ENCODE assay signal across 8 mouse cellular contexts in the genomic region with DNA sequence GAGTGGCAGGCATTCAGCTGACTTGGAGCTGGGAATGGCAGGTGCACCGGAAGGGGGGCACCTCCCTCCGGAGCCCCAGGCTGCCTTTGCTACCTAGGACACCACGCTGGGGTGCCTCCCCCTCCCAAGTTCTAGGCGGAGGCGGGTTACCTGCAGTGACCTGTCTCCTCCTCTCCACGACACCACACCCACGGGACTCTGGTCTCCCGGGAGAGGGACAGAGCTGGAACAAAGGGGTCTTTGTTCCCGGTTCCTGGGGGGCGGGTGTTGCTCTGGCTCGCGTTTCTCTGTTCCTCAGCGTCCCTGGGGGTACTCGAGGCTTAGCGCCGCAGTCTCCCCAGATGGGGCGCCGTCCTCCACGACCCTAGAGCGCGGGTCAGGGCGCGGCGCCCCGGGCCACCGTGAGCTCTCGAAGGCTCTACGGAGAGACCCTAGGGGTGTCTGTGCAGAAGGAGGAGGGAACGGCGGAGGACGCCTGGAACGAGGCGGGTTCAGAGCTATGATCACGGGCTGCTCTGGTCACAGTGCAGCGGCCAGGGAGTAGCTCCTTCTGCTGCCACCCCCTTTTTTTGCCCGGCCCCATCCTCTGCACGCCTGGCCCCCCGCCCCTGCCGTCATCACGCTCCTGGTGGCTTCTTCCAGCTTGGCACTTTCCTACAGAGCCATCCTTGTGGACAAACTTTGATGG. TPM values are rescaled to one million over a fixed set of nuclear protein-coding genes. Genes with fewer than 3 reads are reported as not detected.
A peak's percentile ranks its signal among the peaks of the same experiment; 100 is the strongest.
DNase-seq lines count a peak whose midpoint lies in the region; ATAC-seq and TF ChIP-seq lines count a peak whose summit lies in the region.

Kcnh8 (plus strand) TSS at position 617 of the 688 bp plus-strand sequence.

- no peaks in the 10 kb centered on the region for H3K9me3 ChIP-seq in heart, embryonic 10.5 days
- H3K9me3 ChIP-seq in hindbrain, embryonic 16.5 days (ENCODE audit: control insufficient read depth, low read length), result no peaks in the 10 kb centered on the region
- H3K9me3 ChIP-seq in midbrain, embryonic 14.5 days (ENCODE audit: control insufficient read depth, low read length), result no peaks in the 10 kb centered on the region

- 2% methylated on average over 40 of the region's 40 CpGs for WGBS in heart, embryonic 10.5 days
- WGBS in spleen, adult 2 months, result 2% methylated on average over 40 of the region's 40 CpGs
- WGBS in hindbrain, embryonic 16.5 days, result under 1% methylated on average over 30 of the region's 40 CpGs
- under 1% methylated on average over 40 of the region's 40 CpGs for WGBS in midbrain, embryonic 14.5 days

- H3K9ac ChIP-seq in hindbrain, embryonic 16.5 days (ENCODE audit: low read depth, low read length), result peak within 1 kb of the TSS; percentile 93
- H3K9ac ChIP-seq in midbrain, embryonic 14.5 days (replicated peaks; ENCODE audit: low read length), result peak within 1 kb of the TSS; percentile 95

- peak; percentile 64 for ATAC-seq in hindbrain, embryonic 16.5 days
- ATAC-seq in midbrain, embryonic 14.5 days (ENCODE audit: low FRiP score, low TSS enrichment), result peak; percentile 61

- no peak for DNase-seq in heart, embryonic 10.5 days (ENCODE audit: low spot score)
- no peak for DNase-seq in heart, adult 18-20 months
- DNase-seq in spleen, adult 2 months (ENCODE audit: low read depth in 1 of 2, low spot score in 2 of 2), result no peak
- DNase-seq in spleen, adult 18-20 months, result no peak
- peak; percentile 76 for DNase-seq in midbrain, embryonic 14.5 days
- peak; percentile 65 for DNase-seq in thymus, postnatal 14 days
- DNase-seq in adrenal gland, postnatal 4 days (ENCODE audit: low spot score in 2 of 2), result no peak

- H3K4me2 ChIP-seq in hindbrain, embryonic 16.5 days (ENCODE audit: low read length), result peak within 1 kb of the TSS; percentile 79
- H3K4me2 ChIP-seq in midbrain, embryonic 14.5 days (ENCODE audit: low read length), result peak within 1 kb of the TSS; percentile 66

- H3K27me3 ChIP-seq in heart, embryonic 10.5 days (ENCODE audit: insufficient read depth, poor library complexity, severe bottlenecking), result peaks cover 32% of the 10 kb centered on the region
- peaks cover 8% of the 10 kb centered on the region; the same call in 1 of the 2 replicates for H3K27me3 ChIP-seq in spleen, adult 2 months (ENCODE audit: control insufficient read depth, insufficient read depth, low read length)
- H3K27me3 ChIP-seq in hindbrain, embryonic 16.5 days (replicated peaks; ENCODE audit: control insufficient read depth, insufficient read depth, low read length), result no peaks in the 10 kb centered on the region
- H3K27me3 ChIP-seq in midbrain, embryonic 14.5 days (ENCODE audit: control insufficient read depth, insufficient read depth, low read length), result no peaks in the 10 kb centered on the region

- no peak for TF ChIP-seq POLR2A in spleen, adult 2 months (IDR thresholded peaks at IDR 0.05; ENCODE audit: low read depth, low read length)

- H3K27ac ChIP-seq in heart, embryonic 10.5 days, result no peak within 1 kb of the TSS
- H3K27ac ChIP-seq in spleen, adult 2 months (ENCODE audit: insufficient read depth, low read length), result no peak within 1 kb of the TSS
- H3K27ac ChIP-seq in hindbrain, embryonic 16.5 days (ENCODE audit: low read depth, low read length), result peak within 1 kb of the TSS; percentile 95
- H3K27ac ChIP-seq in midbrain, embryonic 14.5 days (replicated peaks; ENCODE audit: low read depth, low read length), result peak within 1 kb of the TSS; percentile 95

- peak within 1 kb of the TSS; percentile 65 for H3K4me3 ChIP-seq in heart, embryonic 10.5 days
- H3K4me3 ChIP-seq in spleen, adult 2 months (ENCODE audit: extremely low read depth, insufficient read depth, insufficient read length), result peak within 1 kb of the TSS; percentile 58; the same call in 1 of the 2 replicates
- peak within 1 kb of the TSS; percentile 76 for H3K4me3 ChIP-seq in hindbrain, embryonic 16.5 days (ENCODE audit: low read length)
- peak within 1 kb of the TSS; percentile 69 for H3K4me3 ChIP-seq in midbrain, embryonic 14.5 days (replicated peaks; ENCODE audit: low read depth, low read length)

- TF ChIP-seq CTCF in spleen, adult 2 months (IDR thresholded peaks at IDR 0.05; ENCODE audit: extremely low read depth, insufficient read depth, insufficient read length, insufficient replicate concordance), result no peak

- no peaks in the 10 kb centered on the region for H3K36me3 ChIP-seq in heart, embryonic 10.5 days
- no peaks in the 10 kb centered on the region for H3K36me3 ChIP-seq in spleen, adult 2 months (ENCODE audit: control insufficient read depth, insufficient read depth, low read length)
- H3K36me3 ChIP-seq in hindbrain, embryonic 16.5 days (ENCODE audit: control insufficient read depth, insufficient read depth, low read length), result no peaks in the 10 kb centered on the region
- H3K36me3 ChIP-seq in midbrain, embryonic 14.5 days (ENCODE audit: control insufficient read depth, insufficient read depth, low read length), result no peaks in the 10 kb centered on the region

- H3K4me1 ChIP-seq in heart, embryonic 10.5 days, result peaks cover 15% of the 10 kb centered on the region
- peaks cover 5% of the 10 kb centered on the region; the same call in 1 of the 2 replicates for H3K4me1 ChIP-seq in spleen, adult 2 months (ENCODE audit: control insufficient read depth, insufficient read depth, insufficient read length)
- no peaks in the 10 kb centered on the region for H3K4me1 ChIP-seq in hindbrain, embryonic 16.5 days (ENCODE audit: control insufficient read depth, insufficient read depth, low read depth, low read length)
- peaks cover 18% of the 10 kb centered on the region for H3K4me1 ChIP-seq in midbrain, embryonic 14.5 days (ENCODE audit: control insufficient read depth, insufficient read depth, low read length)

RNA-seq across cellular contexts. Expression of gene Kcnh8, which starts in this region (rescaled TPM):
- polyA plus RNA-seq in heart, embryonic 10.5 days (2016; fragmentation: Nextera tagmentation; extraction: Ambion mirVana), result 0.04 and 0.09 TPM in 2 replicates
- total RNA-seq in heart, adult 18-20 months (2021), result not detected
- not detected in 2 replicates for polyA plus RNA-seq in spleen, adult 2 months (2012; rRNA removed)
- 4.2 and 4.5 TPM in 2 replicates for polyA plus RNA-seq in hindbrain, embryonic 16.5 days (2015; fragmentation: Nextera tagmentation; extraction: Ambion mirVana)
- polyA plus RNA-seq in midbrain, embryonic 14.5 days (2014; fragmentation: Nextera tagmentation; extraction: Ambion mirVana), result 4.7 and 6.5 TPM in 2 replicates
- 1 to 10 TPM in 1 of 2 experiments, under 1 TPM in 1; 0.82 to 1.2 TPM for total RNA-seq in adrenal gland, postnatal 4 days (2021)

Comparison
In these comparisons a context has a peak if more than half of its experiments do, and no peak if none do; other contexts are left out.
1. DNase-seq: peak in midbrain, embryonic 14.5 days (single experiment) and thymus, postnatal 14 days (single experiment); none in heart, embryonic 10.5 days (single experiment), heart, adult 18-20 months (0 of 2), spleen, adult 2 months (0 of 2), spleen, adult 18-20 months (0 of 2) and adrenal gland, postnatal 4 days (0 of 2).
2. H3K27ac ChIP-seq: peak in hindbrain, embryonic 16.5 days (single experiment) and midbrain, embryonic 14.5 days (single experiment); none in heart, embryonic 10.5 days (single experiment) and spleen, adult 2 months (single experiment).
3. Peak in every context shown above with its lines, with median percentiles within 50 percentile points of each other: H3K4me3 ChIP-seq.